Mouse (Mus musculus) forebrain, embryonic 12.5 days (tissue): ENCODE data around the gene Kat8. TPM values are rescaled to one million over a fixed set of nuclear protein-coding genes. Genes with fewer than 3 reads are reported as not detected.
"Not testable (repeated sequence)": the region's sequence is repeated elsewhere in the genome, so short reads cannot be mapped to it uniquely, and the experiment has no call there.

Experiments used
- ATAC-seq: fragments of 200-750 bp; cut with Nextera tagmentation; 2 replicates; pipeline ENCODE4 v1.8.0; 2017; ENCODE audit warnings: moderate TSS enrichment; ENCODE audit not compliant: low FRiP score
- H3K27ac ChIP-seq: fragments of 300-500 bp; sonication (generic); 2 replicates; pipeline ENCODE4 v1.5.1; 2016; ENCODE audit warnings: mild to moderate bottlenecking
- H3K27me3 ChIP-seq: fragments of 300-500 bp; sonication (generic); 2 replicates; pipeline ENCODE4 v1.6.1; 2016; ENCODE audit warnings: mild to moderate bottlenecking
- H3K36me3 ChIP-seq: fragments of 300-500 bp; sonication (generic); replicated peaks from 2 replicates; pipeline ENCODE4 v1.6.1; 2016; ENCODE audit warnings: mild to moderate bottlenecking
- H3K4me1 ChIP-seq: fragments of 300-500 bp; sonication (generic); 2 replicates; pipeline ENCODE4 v1.6.1; 2016
- H3K4me2 ChIP-seq: fragments of 300-500 bp; sonication (generic); 2 replicates; pipeline ENCODE4 v1.6.1; 2016; ENCODE audit warnings: mild to moderate bottlenecking, moderate library complexity
- H3K4me3 ChIP-seq: fragments of 300-500 bp; sonication (generic); replicated peaks from 2 replicates; pipeline ENCODE4 v1.5.1; 2016; ENCODE audit warnings: mild to moderate bottlenecking
- H3K9ac ChIP-seq: fragments of 300-500 bp; sonication (generic); 2 replicates; pipeline ENCODE4 v1.6.1; 2016; ENCODE audit warnings: mild to moderate bottlenecking
- H3K9me3 ChIP-seq: fragments of 300-500 bp; sonication (generic); 2 replicates; pipeline ENCODE4 v1.6.1; 2016
- WGBS: fragments of 180-500 bp; shearing (Covaris S2); methylation state at CpG from one replicate; pipeline ENCODE4 v1.1.7; 2016; 5-methylcytosine and 5-hydroxymethylcytosine counted together
- polyA plus RNA-seq: library from polyadenylated mRNA; unstranded; fragments of >200 nt; fragmentation: Nextera tagmentation; extraction: Ambion mirVana; gene quantifications from 2 replicates; pipeline ENCODE4 v1.2.1, GENCODE M21; 2016

Kat8 gene
- polyA plus RNA-seq, 1 experiment from 2014 or later: 52.4 TPM

DNA sequence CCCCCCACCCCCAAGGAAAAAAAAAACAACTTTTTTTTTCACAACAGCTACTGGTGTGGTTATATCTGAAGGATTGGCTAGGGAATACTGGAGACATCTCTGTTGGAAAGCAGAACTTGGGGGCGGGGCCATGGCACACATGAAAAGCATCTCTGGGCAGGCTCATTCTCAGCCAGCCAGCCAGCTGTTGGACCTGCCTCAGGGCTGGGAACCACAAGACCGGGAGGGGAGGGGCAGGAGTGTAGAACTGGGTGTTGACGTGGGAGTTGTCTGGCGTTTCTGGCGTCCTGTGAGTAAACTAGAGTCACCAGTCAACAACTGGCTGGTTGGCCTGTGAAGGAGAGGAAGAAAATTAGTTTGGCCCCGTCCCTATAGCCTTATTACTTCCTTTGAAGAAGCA is 26.4 kb upstream of the Kat8 start:
- H3K4me3 ChIP-seq: no peak overlapping the region
- 80% methylated on average over 6 of the region's 6 CpGs for WGBS

DNA sequence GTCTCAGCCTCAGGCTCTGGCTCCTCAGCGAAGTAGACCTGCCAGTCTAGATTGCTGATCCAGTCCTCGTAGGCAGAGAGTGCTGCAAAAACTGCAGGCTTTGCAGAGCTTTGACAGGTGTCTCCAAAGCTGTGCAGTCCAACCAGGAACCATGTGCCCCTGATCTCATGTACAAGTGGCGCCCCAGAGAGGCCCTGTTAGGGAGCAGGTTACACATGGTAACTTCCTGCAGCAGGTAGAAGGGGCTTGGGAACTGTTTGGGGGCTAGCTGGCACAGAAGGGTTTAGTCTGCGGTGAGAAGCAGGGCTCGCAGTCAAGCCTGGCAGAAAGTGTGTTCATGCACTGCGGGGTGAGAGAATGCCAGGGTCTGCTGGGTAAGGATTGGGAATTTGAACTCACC is 25.8 kb upstream of the Kat8 start:
- ATAC-seq: no peak
- no peaks in the 10 kb centered on the region for H3K27me3 ChIP-seq
- no peaks in the 10 kb centered on the region for H3K9me3 ChIP-seq
- no peak overlapping the region for H3K27ac ChIP-seq
- 93% methylated on average over 6 of the region's 6 CpGs for WGBS
- H3K4me3 ChIP-seq: no peak overlapping the region
- H3K36me3 ChIP-seq: peaks cover 92% of the 10 kb centered on the region
- no peak overlapping the region for H3K4me2 ChIP-seq
- peaks cover 22% of the 10 kb centered on the region for H3K4me1 ChIP-seq
- no peak overlapping the region for H3K9ac ChIP-seq

More for the DNA sequence above, 26.4 kb upstream of the Kat8 start:
- no peak overlapping the region for H3K9ac ChIP-seq
- no peak overlapping the region for H3K27ac ChIP-seq
- no peak for ATAC-seq
- H3K27me3 ChIP-seq: no peaks in the 10 kb centered on the region
- H3K36me3 ChIP-seq: peaks cover 98% of the 10 kb centered on the region
- peaks cover 22% of the 10 kb centered on the region for H3K4me1 ChIP-seq
- no peak overlapping the region for H3K4me2 ChIP-seq
- H3K9me3 ChIP-seq: no peaks in the 10 kb centered on the region

DNA sequence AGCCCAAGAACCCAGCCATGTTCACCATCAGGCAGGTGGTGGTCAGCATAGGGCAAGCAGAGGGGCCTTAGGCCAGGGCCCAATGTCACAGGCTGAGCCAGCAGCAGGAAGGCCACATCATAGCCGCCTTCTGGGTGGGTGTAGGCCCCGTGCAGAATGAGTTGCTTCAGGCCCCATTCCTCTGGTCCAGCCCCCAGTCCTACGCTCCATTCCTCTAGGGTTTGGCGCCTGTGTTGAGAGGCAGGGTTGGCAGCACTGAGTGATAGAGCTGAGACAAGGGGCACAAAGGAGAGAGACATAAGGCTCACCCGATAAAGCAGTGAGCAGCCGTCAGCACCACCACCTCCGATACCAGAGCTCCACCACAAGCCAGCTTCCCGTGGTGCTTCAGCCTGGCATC is 25.1 kb upstream of the Kat8 start:
- no peaks in the 10 kb centered on the region for H3K9me3 ChIP-seq
- peaks cover 85% of the 10 kb centered on the region for H3K36me3 ChIP-seq
- H3K4me3 ChIP-seq: no peak overlapping the region
- no peak overlapping the region for H3K9ac ChIP-seq
- 86% methylated on average over 8 of the region's 8 CpGs for WGBS
- no peak for ATAC-seq
- peaks cover 22% of the 10 kb centered on the region for H3K4me1 ChIP-seq
- H3K27ac ChIP-seq: no peak overlapping the region
- no peaks in the 10 kb centered on the region for H3K27me3 ChIP-seq
- H3K4me2 ChIP-seq: no peak overlapping the region

DNA sequence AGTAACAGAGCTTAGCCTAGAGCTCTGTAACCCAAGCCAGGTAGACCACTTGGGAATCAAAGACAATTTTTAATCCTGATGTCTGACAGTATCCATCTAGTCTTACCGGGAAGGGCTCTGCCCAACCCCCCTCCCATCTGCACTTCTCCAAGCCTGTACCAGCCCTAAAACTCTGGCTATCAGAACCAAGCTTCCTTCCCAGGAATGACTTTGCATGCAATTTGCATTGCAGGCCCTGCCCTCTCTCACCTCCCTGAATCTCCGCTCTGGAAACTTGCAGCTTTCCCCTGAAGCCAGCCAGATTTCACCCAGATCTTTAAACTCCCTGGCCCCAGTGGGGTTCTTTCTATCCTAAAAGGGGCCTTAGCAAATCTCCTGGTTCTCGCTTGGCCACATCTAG is 24.5 kb upstream of the Kat8 start:
- Histone ChIP-seq H3K4me3 (no peak overlapping the region), H3K9me3 (no peaks in the 10 kb centered on the region), H3K27me3 (no peaks in the 10 kb centered on the region), H3K4me1 (peaks cover 16% of the 10 kb centered on the region), H3K27ac (no peak overlapping the region), H3K9ac (no peak overlapping the region), H3K4me2 (no peak overlapping the region), H3K36me3 (peaks cover 79% of the 10 kb centered on the region)
- no peak for ATAC-seq
- 85% methylated on average over 3 of the region's 3 CpGs for WGBS

DNA sequence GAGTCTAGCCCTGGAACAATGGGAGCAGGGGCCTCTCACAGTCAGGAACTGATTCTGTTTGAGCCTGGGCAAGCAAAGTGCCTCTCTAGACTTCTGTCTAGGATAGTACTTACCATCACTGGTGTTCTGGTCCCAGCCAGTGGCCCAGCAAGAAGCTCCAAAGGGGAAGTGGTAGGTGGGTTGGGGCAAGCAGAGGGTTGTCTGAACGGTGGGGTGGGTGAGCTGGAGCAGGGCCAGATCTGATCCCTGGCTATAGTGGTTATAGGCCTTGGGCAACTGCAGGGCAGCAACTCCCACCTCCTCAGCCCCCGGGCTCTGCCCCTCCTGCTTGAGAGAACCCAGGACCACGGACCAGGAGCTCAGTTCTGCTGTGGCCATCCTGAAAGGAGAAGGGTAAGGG is 23.5 kb upstream of the Kat8 start:
- peaks cover 5% of the 10 kb centered on the region for H3K4me1 ChIP-seq
- H3K27ac ChIP-seq: no peak overlapping the region
- WGBS: 76% methylated on average over 3 of the region's 3 CpGs
- H3K9ac ChIP-seq: no peak overlapping the region
- H3K4me3 ChIP-seq: no peak overlapping the region
- H3K9me3 ChIP-seq: no peaks in the 10 kb centered on the region
- H3K4me2 ChIP-seq: no peak overlapping the region
- H3K27me3 ChIP-seq: no peaks in the 10 kb centered on the region
- no peak for ATAC-seq
- peaks cover 75% of the 10 kb centered on the region for H3K36me3 ChIP-seq

DNA sequence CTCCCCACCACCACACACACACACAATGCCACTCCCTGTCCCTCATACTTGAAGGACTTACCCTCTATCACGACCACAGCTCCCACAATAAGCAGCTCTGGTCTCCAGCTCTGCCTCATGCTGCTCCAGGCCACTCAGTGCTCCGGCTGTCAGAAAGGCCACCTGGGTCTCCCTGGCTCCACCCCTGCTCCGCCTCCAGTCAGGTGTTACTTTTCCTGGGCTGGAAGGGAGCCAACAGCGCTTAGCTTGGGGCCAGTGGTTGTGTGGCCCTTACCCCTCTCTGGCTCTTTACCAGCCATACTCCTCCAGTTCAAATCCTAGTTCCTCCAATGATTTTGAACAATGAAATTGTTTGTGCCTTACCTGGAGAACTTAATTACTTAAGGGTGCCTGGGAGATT is 21.5 kb upstream of the Kat8 start, which contains the start of gene Prss53:
Gene Prss53, minus strand, starts transcription at position 173 of the 400 bp plus-strand sequence.
- Histone ChIP-seq H3K4me3 (no peak within 1 kb of the TSS), H3K4me1 (peaks cover 10% of the 10 kb centered on the region), H3K9me3 (no peaks in the 10 kb centered on the region), H3K36me3 (peaks cover 56% of the 10 kb centered on the region), H3K27ac (no peak within 1 kb of the TSS), H3K4me2 (no peak within 1 kb of the TSS), H3K9ac (no peak within 1 kb of the TSS), H3K27me3 (no peaks in the 10 kb centered on the region)
- no peak for ATAC-seq
- WGBS: 41% methylated on average over 4 of the region's 4 CpGs

DNA sequence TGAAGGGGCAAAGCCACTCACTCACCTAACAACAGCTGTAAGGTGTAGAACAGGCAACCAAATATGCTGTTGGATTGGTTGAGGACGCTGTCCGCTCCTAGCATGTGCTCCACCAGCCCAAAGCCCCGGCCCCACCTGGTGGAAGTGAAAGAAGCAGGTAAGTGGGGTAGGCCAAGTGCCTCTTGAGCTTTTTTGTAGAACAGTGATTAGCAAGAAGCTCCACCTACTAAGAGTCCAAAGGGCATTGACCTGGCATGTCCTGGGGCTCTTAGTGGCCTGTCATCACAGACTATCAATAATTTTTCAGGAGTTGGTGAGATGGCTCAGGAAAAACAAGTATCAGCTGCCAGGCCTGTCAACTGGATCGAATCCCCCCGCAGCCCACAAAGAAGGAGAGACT is 17.8 kb upstream of the Kat8 start:
- H3K4me2 ChIP-seq: peak overlapping the region; percentile 82
- 86% methylated on average over 5 of the region's 5 CpGs for WGBS
- H3K4me1 ChIP-seq: peaks cover 10% of the 10 kb centered on the region
- H3K27ac ChIP-seq: no peak overlapping the region
- ATAC-seq: no peak
- H3K27me3 ChIP-seq: 0 out of 2 replicates have a peak, but pooled peaks cover 2% of the 10 kb centered on the region
- no peaks in the 10 kb centered on the region for H3K9me3 ChIP-seq
- H3K9ac ChIP-seq: 0 out of 2 replicates have a peak overlapping the region, but pooled peaks have one; percentile 59
- H3K36me3 ChIP-seq: peaks cover 19% of the 10 kb centered on the region
- H3K4me3 ChIP-seq: peak overlapping the region; percentile 59; the same call in 1 of the 2 replicates

DNA sequence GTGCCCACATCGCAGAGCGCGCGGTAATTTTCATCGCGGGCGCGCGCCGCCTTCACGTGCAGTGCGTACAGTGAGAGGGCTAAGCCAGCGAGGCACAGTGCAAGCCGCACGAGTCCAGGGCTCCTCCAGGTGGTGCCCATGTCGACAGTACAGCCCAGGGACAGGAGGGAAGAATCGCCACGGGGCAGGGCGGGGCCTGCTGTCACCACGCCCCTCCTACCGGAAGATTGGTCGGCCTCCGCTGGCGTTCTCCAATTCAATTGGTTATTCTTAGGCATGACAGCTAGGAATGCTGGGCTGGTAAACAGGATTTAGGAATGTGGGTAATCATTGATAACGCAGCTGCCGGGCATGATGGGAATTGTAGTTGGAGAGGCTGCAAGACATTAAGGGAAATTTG is 16.9 kb upstream of the Kat8 start, which contains the start of the genes Gm21974 and Vkorc1:
Gene Gm21974, minus strand, starts transcription at position 13 of the 400 bp plus-strand sequence.
Gene Vkorc1, minus strand, starts transcription at position 176 of the 400 bp plus-strand sequence.
- under 1% methylated on average over 26 of the region's 26 CpGs for WGBS

DNA sequence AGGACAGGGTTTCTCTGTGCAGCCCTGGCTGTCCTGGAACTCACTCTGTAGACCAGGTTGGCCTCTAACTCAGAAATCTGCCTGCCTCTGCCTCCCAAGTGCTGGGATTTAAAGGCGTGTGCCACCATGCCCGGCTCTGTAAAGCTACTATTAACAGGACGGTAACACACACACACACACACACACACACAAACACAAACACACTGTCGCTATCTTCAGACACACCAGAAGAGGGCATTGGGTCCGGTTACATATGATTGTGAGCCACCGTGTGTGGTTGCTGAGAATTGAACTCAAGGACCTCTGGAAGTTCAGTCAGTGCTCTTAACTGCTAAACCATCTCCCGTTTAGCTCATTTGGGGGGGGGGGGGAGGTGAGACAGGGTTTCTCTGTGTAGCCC is 16.4 kb upstream of the Kat8 start:
- WGBS: 75% methylated on average over 7 of the region's 7 CpGs
- not testable (repeated sequence) for H3K9me3 ChIP-seq, H3K27me3 ChIP-seq, H3K36me3 ChIP-seq, H3K4me1 ChIP-seq, H3K9ac ChIP-seq
- Histone ChIP-seq H3K4me3 (peak overlapping the region; percentile 59; the same call in 1 of the 2 replicates), H3K4me2 (peak overlapping the region; percentile 82), H3K27ac (0 out of 2 replicates have a peak overlapping the region, but pooled peaks have one; percentile 25)
- ATAC-seq: 0 out of 2 replicates have a peak, but pooled peaks have one; percentile 10

More for the DNA sequence above, 16.9 kb upstream of the Kat8 start, which contains the start of the genes Gm21974 and Vkorc1:
- Histone ChIP-seq H3K4me1 (peaks cover 10% of the 10 kb centered on the region), H3K27me3 (0 out of 2 replicates have a peak, but pooled peaks cover 2% of the 10 kb centered on the region), H3K9ac (peak within 1 kb of the TSS; percentile 59), H3K9me3 (no peaks in the 10 kb centered on the region), H3K27ac (peak within 1 kb of the TSS; percentile 75), H3K4me3 (peak within 1 kb of the TSS; percentile 59), H3K4me2 (peak within 1 kb of the TSS; percentile 82), H3K36me3 (peaks cover 9% of the 10 kb centered on the region; the same call in 1 of the 2 replicates)
- ATAC-seq: peak; percentile 98

DNA sequence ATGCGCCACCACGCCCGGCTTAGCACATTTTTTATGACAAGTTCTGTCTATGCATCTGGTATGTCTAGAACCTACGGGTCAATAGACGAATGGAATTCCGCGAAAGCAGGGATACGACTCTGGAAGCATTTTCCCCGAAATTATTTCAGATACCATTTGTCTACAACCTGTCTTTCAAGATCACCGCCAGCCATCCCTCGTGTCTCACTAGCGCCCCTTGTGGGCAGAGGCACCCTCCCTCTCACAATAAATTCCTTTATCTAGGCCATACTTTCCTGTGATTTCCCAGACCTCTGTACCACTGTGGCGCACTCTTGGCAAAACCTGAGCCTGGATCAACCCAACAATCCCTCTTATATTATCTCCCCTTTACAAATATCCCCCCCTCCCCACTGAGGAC is 15.9 kb upstream of the Kat8 start:
- Histone ChIP-seq H3K9me3 (no peaks in the 10 kb centered on the region), H3K4me3 (no peak overlapping the region), H3K4me2 (no peak overlapping the region), H3K4me1 (peaks cover 10% of the 10 kb centered on the region), H3K27me3 (0 out of 2 replicates have a peak, but pooled peaks cover 2% of the 10 kb centered on the region), H3K9ac (no peak overlapping the region), H3K36me3 (peaks cover 7% of the 10 kb centered on the region; the same call in 1 of the 2 replicates), H3K27ac (no peak overlapping the region)
- 61% methylated on average over 13 of the region's 13 CpGs for WGBS
- ATAC-seq: no peak

DNA sequence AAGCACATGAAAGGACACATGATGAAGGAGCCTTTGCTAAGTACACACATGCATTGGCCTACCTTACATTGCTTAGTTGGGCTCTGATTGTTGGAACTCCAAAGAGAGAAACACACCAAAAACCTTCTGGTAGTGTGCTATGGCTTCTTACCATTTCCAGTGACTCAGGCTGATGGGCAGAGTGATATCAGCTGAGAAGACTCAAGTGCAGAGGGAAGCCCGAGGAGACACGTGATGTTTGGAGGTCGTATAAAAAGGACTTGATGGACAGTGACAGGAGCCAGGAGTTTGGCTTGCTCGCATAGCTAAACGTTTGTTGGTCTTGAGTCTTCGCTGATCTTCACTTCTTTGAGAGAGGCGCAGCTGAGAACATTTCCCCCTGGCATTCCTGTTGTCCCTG is 14.8 kb upstream of the Kat8 start:
- H3K27me3 ChIP-seq: 0 out of 2 replicates have a peak, but pooled peaks cover 2% of the 10 kb centered on the region
- H3K36me3 ChIP-seq: peaks cover 7% of the 10 kb centered on the region; the same call in 1 of the 2 replicates
- peaks cover 10% of the 10 kb centered on the region for H3K4me1 ChIP-seq
- H3K9ac ChIP-seq: no peak overlapping the region
- no peak for ATAC-seq
- no peaks in the 10 kb centered on the region for H3K9me3 ChIP-seq
- H3K27ac ChIP-seq: no peak overlapping the region
- H3K4me2 ChIP-seq: no peak overlapping the region
- H3K4me3 ChIP-seq: no peak overlapping the region
- 90% methylated on average over 7 of the region's 7 CpGs for WGBS

DNA sequence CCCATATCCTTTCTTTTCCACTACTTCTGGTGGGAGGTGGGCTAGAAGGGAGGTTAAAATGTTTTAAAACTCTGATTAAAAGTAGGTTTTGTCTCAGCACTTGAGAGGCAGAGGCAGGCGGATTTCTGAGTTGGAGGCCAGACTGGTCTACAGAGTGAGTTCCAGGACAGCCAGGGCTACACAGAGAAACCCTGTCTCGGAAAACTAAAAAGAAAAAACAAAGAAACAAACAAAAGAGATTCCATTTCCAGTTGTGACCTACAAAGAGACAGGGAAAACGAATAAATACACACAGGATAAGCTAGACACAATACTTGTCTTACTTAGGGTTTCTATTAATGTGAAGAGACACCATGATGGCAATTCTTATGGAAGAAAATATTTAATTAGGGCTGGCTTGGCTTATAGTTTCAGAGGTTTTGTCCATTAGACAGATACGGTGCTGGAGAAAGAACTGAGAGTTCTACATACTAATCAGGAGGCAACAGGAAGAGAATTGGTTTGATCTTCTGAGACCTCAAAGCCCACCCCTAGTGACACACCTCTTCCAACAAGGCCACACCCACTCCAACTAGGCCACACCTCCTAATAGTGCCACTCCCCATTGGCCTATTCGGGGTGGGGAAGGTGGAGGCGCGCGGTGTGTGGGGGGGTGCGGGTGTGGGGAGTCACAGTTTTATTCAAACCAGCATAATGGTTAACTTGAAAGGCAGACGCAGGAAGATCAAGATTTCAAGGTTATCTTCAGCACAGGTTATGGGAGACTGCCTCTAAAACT is 13.9 kb upstream of the Kat8 start:
- Histone ChIP-seq H3K36me3 (peaks cover 2% of the 10 kb centered on the region; the same call in 1 of the 2 replicates), H3K9ac (no peak overlapping the region), H3K4me1 (peaks cover 10% of the 10 kb centered on the region), H3K9me3 (no peaks in the 10 kb centered on the region), H3K27ac (no peak overlapping the region), H3K4me2 (no peak overlapping the region), H3K4me3 (no peak overlapping the region), H3K27me3 (0 out of 2 replicates have a peak, but pooled peaks cover 2% of the 10 kb centered on the region)
- 39% methylated on average over 10 of the region's 10 CpGs for WGBS
- ATAC-seq: no peak
